Mouse (Mus musculus) testis, adult 2 months (tissue): ENCODE results near the gene Smok2a.
"Not testable (repeated sequence)": the region's sequence is repeated elsewhere in the genome, so short reads cannot be mapped to it uniquely, and the experiment has no call there.

Experiments used
- CTCF ChIP-seq: fragments of 200-500 bp; IDR thresholded peaks from 2 replicates; pipeline ENCODE4 v1.5.1; 2012; ENCODE audit warnings: low read depth, mild to moderate bottlenecking, inconsistent platforms, low read length, moderate library complexity; ENCODE audit not compliant: control insufficient read depth, insufficient read depth, insufficient replicate concordance
- POLR2A ChIP-seq: fragments of 200-500 bp; IDR thresholded peaks from 2 replicates; pipeline ENCODE4 v1.6.1; 2012; ENCODE audit warnings: low read depth, mild to moderate bottlenecking, inconsistent platforms, low read length, moderate library complexity; ENCODE audit not compliant: control insufficient read depth

DNA sequence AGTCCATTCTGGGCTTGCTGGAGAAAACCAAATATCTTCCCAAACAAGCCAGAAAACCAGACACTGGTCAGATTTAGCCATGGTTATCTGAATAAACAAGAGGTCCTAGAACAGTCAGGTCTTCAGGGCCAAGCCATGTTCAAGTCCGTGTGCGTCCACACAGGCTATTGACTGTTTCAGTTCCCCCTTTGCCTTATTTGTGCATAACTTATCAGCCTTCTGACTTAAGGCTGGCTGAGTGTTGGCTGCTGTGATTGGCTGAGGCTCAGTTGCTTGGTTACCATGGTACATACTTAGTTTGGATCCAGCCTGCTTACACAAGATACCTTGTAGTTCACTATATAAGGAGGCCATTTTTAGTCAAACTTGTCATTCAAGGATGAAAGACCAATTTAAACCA is 32.1 kb upstream of the Smok2a start:
- not testable (repeated sequence) for TF ChIP-seq POLR2A, CTCF
